Comparison of ENCODE assay signal across 8 mouse cellular contexts in the genomic region with DNA sequence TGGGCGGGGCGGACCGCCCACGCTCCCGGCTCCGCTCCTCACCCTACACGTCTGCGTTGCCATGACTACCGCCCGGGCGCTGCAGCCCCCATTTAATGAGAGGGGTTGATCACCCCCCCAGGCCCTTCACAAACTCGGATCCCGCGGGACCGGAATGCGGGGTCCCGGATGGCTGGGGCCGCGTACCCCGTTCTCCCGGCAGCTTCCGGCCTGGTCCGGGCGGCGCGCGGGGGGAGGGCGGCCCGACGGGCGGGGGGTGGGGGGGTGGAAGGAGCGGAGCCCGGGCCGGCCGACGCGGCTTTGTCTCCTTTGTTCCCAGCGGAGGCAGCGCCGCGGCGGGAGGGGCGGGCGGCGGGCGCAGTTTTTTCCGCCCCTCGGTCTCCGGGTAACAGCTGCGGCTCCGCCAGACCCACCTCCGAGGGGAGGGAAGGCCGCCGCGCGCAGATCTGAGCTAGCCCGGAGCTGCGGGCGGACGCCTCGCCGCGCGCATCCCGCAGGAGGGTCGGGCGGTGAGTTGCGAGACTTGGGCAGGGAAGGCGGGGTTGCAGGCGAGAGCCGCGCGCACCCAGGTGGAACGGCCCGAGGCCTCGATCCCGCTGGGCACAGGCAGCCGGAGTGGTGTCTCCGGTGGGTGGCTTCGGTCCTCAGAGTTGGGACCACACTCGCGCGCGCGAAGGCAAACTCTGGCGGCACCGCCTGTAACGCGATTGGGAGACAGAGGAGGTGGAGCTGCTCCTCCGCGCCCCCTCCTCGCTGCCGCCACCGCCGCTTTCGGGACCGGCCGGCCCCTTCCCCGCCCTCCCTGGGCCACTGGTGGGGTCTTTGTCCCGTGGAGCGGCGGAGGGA. TPM values are rescaled to one million over a fixed set of nuclear protein-coding genes. Genes with fewer than 3 reads are reported as not detected.
DNase-seq lines count a peak whose midpoint lies in the region; ATAC-seq lines count a peak whose summit lies in the region.

A gene (plus strand): TSS at position 253 of the 846 bp plus-strand sequence.

- peaks cover 34% of the 10 kb centered on the region for H3K36me3 ChIP-seq in hindbrain, embryonic 13.5 days

- peak within 1 kb of the TSS; percentile 97 for H3K9ac ChIP-seq in hindbrain, embryonic 13.5 days

- H3K27ac ChIP-seq in hindbrain, embryonic 13.5 days: peak within 1 kb of the TSS; percentile 100

- no peaks in the 10 kb centered on the region for H3K9me3 ChIP-seq in hindbrain, embryonic 13.5 days

- peak within 1 kb of the TSS; percentile 95 for H3K4me2 ChIP-seq in hindbrain, embryonic 13.5 days

- ATAC-seq in hindbrain, embryonic 13.5 days (ENCODE audit: low FRiP score): peak; percentile 67
- ATAC-seq in monocyte, adult 5-6 weeks (replicated peaks; ENCODE audit: insufficient number of reproducible peaks, low FRiP score, low TSS enrichment, poor library complexity, severe bottlenecking): no peak

- DNase-seq in NIH3T3 (ENCODE audit: low read depth): peak; percentile 59
- peak; percentile 57 to 62 for DNase-seq in cerebellum, adult 18-20 months
- peak; percentile 83 for DNase-seq in forelimb bud, embryonic 11.5 days (ENCODE audit: low read depth, low spot score)
- DNase-seq in left cerebral cortex, adult 11 months (ENCODE audit: low spot score): peak; percentile 35
- peak; percentile 62 for DNase-seq in lung, postnatal 25 days (ENCODE audit: low spot score)
- peak; percentile 89 for DNase-seq in retina, postnatal 1 day

- H3K4me3 ChIP-seq in hindbrain, embryonic 13.5 days: peak within 1 kb of the TSS; percentile 69

- WGBS in hindbrain, embryonic 13.5 days: under 1% methylated on average over 89 of the region's 102 CpGs

- peaks cover 58% of the 10 kb centered on the region for H3K4me1 ChIP-seq in hindbrain, embryonic 13.5 days (replicated peaks)

- H3K27me3 ChIP-seq in hindbrain, embryonic 13.5 days: no peaks in the 10 kb centered on the region

RNA-seq across cellular contexts. Expression of the gene that starts here (rescaled TPM):
- 22.5 and 27.2 TPM in 2 replicates for polyA plus RNA-seq in hindbrain, embryonic 13.5 days (2015; fragmentation: Nextera tagmentation; extraction: Ambion mirVana)
- 0.32 to 5.5 TPM (median 0.78 TPM) in 3 replicates for total RNA-seq in monocyte, adult 5-6 weeks (2017)

Comparison
In these comparisons a context has a peak if more than half of its experiments do, and no peak if none do; other contexts are left out.
1. DNase-seq: peak in every context shown above with its lines; median percentile 89 in retina, postnatal 1 day; 83 in forelimb bud, embryonic 11.5 days; 62 in lung, postnatal 25 days; 60 in cerebellum, adult 18-20 months; 59 in NIH3T3; 35 in left cerebral cortex, adult 11 months.